Mouse (Mus musculus): ENCODE data around the gene Ydjc. TPM values are rescaled to one million over a fixed set of nuclear protein-coding genes. Genes with fewer than 3 reads are reported as not detected.

Gene Ydjc
- total and polyA plus RNA-seq, 3 experiments = 10.4 to 55.2 (median 15.3) TPM

- H3K4me3 ChIP-seq (ENCODE audit: low read depth, low read length) = peak within 1 kb of the TSS; percentile 92
- H3K4me1 ChIP-seq (ENCODE audit: insufficient read depth, low read depth, low read length) = peaks cover 44% of the 10 kb centered on the region
- ATAC-seq (ENCODE audit: extremely low read depth, insufficient number of reproducible peaks, low FRiP score, poor library complexity, severe bottlenecking) (no peak), DNase-seq (ENCODE audit: low spot score) (no peak)
- H3K36me3 ChIP-seq (replicated peaks) = peaks cover 14% of the 10 kb centered on the region
- no peaks in the 10 kb centered on the region for H3K27me3 ChIP-seq (ENCODE audit: insufficient read depth, low read length)
- TF ChIP-seq POLR2AphosphoS5 (IDR thresholded peaks at IDR 0.05; ENCODE audit: insufficient replicate concordance, low read depth, low read length) (no peak), TAL1 (conservative IDR thresholded peaks at IDR 0.05; ENCODE audit: low read depth, low read length) (no peak), GATA2 (IDR thresholded peaks at IDR 0.05; ENCODE audit: borderline replicate concordance, low read depth, low read length) (no peak), CTCF (IDR thresholded peaks at IDR 0.05; ENCODE audit: low read depth, low read length) (no peak), GATA1 (IDR thresholded peaks at IDR 0.05; ENCODE audit: borderline replicate concordance, low read length) (no peak)
- H3K9me3 ChIP-seq (replicated peaks) = no peaks in the 10 kb centered on the region
Measured at GRCm38 (mm10) chr16:17202549-17202948, 58.1 kb downstream of the Ydjc start, which contains the start of gene Ube2l3. Gene Ube2l3, minus strand, starts transcription at chr16:17202649.

GRCm38 (mm10) chr16:17204990-17205389, 60.6 kb downstream of the Ydjc start:
- DNase-seq (ENCODE audit: low spot score) (no peak), ATAC-seq (ENCODE audit: extremely low read depth, insufficient number of reproducible peaks, low FRiP score, poor library complexity, severe bottlenecking) (no peak)
- no peaks in the 10 kb centered on the region for H3K27me3 ChIP-seq (ENCODE audit: insufficient read depth, low read length)
- no peaks in the 10 kb centered on the region for H3K36me3 ChIP-seq (replicated peaks)
- H3K4me3 ChIP-seq (ENCODE audit: low read depth, low read length) = no peak overlapping the region
- peaks cover 51% of the 10 kb centered on the region for H3K4me1 ChIP-seq (ENCODE audit: insufficient read depth, low read depth, low read length)
- no peak for TF ChIP-seq TAL1 (conservative IDR thresholded peaks at IDR 0.05; ENCODE audit: low read depth, low read length)
- TF ChIP-seq CTCF (IDR thresholded peaks at IDR 0.05; ENCODE audit: low read depth, low read length) = 0 out of 2 replicates have a peak, but pooled peaks have one; percentile 17
- no peak for TF ChIP-seq POLR2AphosphoS5 (IDR thresholded peaks at IDR 0.05; ENCODE audit: insufficient replicate concordance, low read depth, low read length)
- H3K9me3 ChIP-seq (replicated peaks) = no peaks in the 10 kb centered on the region

- peak; percentile 82 for TF ChIP-seq CTCF (IDR thresholded peaks at IDR 0.05; ENCODE audit: low read depth, low read length)
- no peak for TF ChIP-seq GATA2 (IDR thresholded peaks at IDR 0.05; ENCODE audit: borderline replicate concordance, low read depth, low read length)
- Histone ChIP-seq H3K4me1 (ENCODE audit: insufficient read depth, low read depth, low read length) (peaks cover 69% of the 10 kb centered on the region), H3K27me3 (ENCODE audit: insufficient read depth, low read length) (no peaks in the 10 kb centered on the region; the same call in 1 of the 2 replicates), H3K36me3 (replicated peaks) (peaks cover 35% of the 10 kb centered on the region), H3K4me3 (ENCODE audit: low read depth, low read length) (peak within 1 kb of the TSS; percentile 91), H3K9me3 (replicated peaks) (no peaks in the 10 kb centered on the region)
- peak; percentile 74 for DNase-seq (ENCODE audit: low spot score)
- ATAC-seq (ENCODE audit: extremely low read depth, insufficient number of reproducible peaks, low FRiP score, poor library complexity, severe bottlenecking) = peak; percentile 15; the same call in 1 of the 2 replicates
Measured at GRCm38 (mm10) chr16:17208389-17209361, 64.3 kb downstream of the Ydjc start, which contains the start of gene Rimbp3. Gene Rimbp3, plus strand, starts transcription at chr16:17208603.

GRCm38 (mm10) chr16:17209404-17209960, 65.1 kb downstream of the Ydjc start:
- TF ChIP-seq TAL1 (conservative IDR thresholded peaks at IDR 0.05; ENCODE audit: low read depth, low read length) (no peak), POLR2AphosphoS5 (IDR thresholded peaks at IDR 0.05; ENCODE audit: insufficient replicate concordance, low read depth, low read length) (no peak), CTCF (IDR thresholded peaks at IDR 0.05; ENCODE audit: low read depth, low read length) (no peak), GATA2 (IDR thresholded peaks at IDR 0.05; ENCODE audit: borderline replicate concordance, low read depth, low read length) (no peak), GATA1 (IDR thresholded peaks at IDR 0.05; ENCODE audit: borderline replicate concordance, low read length) (no peak)
- DNase-seq (ENCODE audit: low spot score) = peak; percentile 39
- Histone ChIP-seq H3K4me1 (ENCODE audit: insufficient read depth, low read depth, low read length) (peaks cover 70% of the 10 kb centered on the region), H3K9me3 (replicated peaks) (no peaks in the 10 kb centered on the region), H3K36me3 (replicated peaks) (peaks cover 42% of the 10 kb centered on the region), H3K27me3 (ENCODE audit: insufficient read depth, low read length) (no peaks in the 10 kb centered on the region; the same call in 1 of the 2 replicates), H3K4me3 (ENCODE audit: low read depth, low read length) (peak overlapping the region; percentile 91)
- no peak for ATAC-seq (ENCODE audit: extremely low read depth, insufficient number of reproducible peaks, low FRiP score, poor library complexity, severe bottlenecking)

Other genes with a start within 250 kb of the Ydjc start
- gene Ppm1f, start 248.2 kb upstream of the Ydjc start, total RNA-seq (2014; fragmentation: Nextera tagmentation) = 5.5 and 10.9 TPM in 2 replicates
- gene Ppm1f, start 248.2 kb upstream of the Ydjc start, total RNA-seq (2017) = 10.5 and 12.3 TPM in 2 replicates
- gene Ppm1f, start 248.2 kb upstream of the Ydjc start, polyA plus RNA-seq (2012) = 5.3 and 6.3 TPM in 2 replicates
- gene Mapk1, start 161.2 kb upstream of the Ydjc start, total RNA-seq (2014; fragmentation: Nextera tagmentation) = 248 and 276 TPM in 2 replicates
- gene Mapk1, start 161.2 kb upstream of the Ydjc start, total RNA-seq (2017) = 173 and 180 TPM in 2 replicates
- 54.2 and 72.7 TPM in 2 replicates for gene Mapk1, start 161.2 kb upstream of the Ydjc start, polyA plus RNA-seq (2012)
- 0.90 and 1.2 TPM in 2 replicates for gene Ypel1, start 74.9 kb upstream of the Ydjc start, total RNA-seq (2014; fragmentation: Nextera tagmentation)
- 0.87 and 1.5 TPM in 2 replicates for gene Ypel1, start 74.9 kb upstream of the Ydjc start, total RNA-seq (2017)
- 0.09 and 0.15 TPM in 2 replicates for gene Ypel1, start 74.9 kb upstream of the Ydjc start, polyA plus RNA-seq (2012)
- gene Ppil2, start 33.4 kb upstream of the Ydjc start, total RNA-seq (2014; fragmentation: Nextera tagmentation) = 111 and 127 TPM in 2 replicates
- gene Ppil2, start 33.4 kb upstream of the Ydjc start, total RNA-seq (2017) = 110 and 122 TPM in 2 replicates
- gene Ppil2, start 33.4 kb upstream of the Ydjc start, polyA plus RNA-seq (2012) = 65.1 and 70.4 TPM in 2 replicates
- gene 2610318N02Rik, start 19.5 kb upstream of the Ydjc start, total RNA-seq (2014; fragmentation: Nextera tagmentation) = 18.3 and 27.6 TPM in 2 replicates
- 8.8 and 10.6 TPM in 2 replicates for gene 2610318N02Rik, start 19.5 kb upstream of the Ydjc start, total RNA-seq (2017)
- gene 2610318N02Rik, start 19.5 kb upstream of the Ydjc start, polyA plus RNA-seq (2012) = 8.1 and 9.0 TPM in 2 replicates
- gene Sdf2l1, start 12.2 kb upstream of the Ydjc start, total RNA-seq (2014; fragmentation: Nextera tagmentation) = 16.5 and 20.2 TPM in 2 replicates
- gene Sdf2l1, start 12.2 kb upstream of the Ydjc start, total RNA-seq (2017) = 43.1 and 48.1 TPM in 2 replicates
- gene Sdf2l1, start 12.2 kb upstream of the Ydjc start, polyA plus RNA-seq (2012) = 74.7 and 93.8 TPM in 2 replicates
- 3.9 and 5.3 TPM in 2 replicates for gene Ccdc116, start 2.6 kb downstream of the Ydjc start, total RNA-seq (2014; fragmentation: Nextera tagmentation)
- gene Ccdc116, start 2.6 kb downstream of the Ydjc start, total RNA-seq (2017) = 2.5 and 2.8 TPM in 2 replicates
- gene Ccdc116, start 2.6 kb downstream of the Ydjc start, polyA plus RNA-seq (2012) = 4.6 TPM in 2 replicates
- 356 and 455 TPM in 2 replicates for gene Ube2l3, start 58.0 kb downstream of the Ydjc start, total RNA-seq (2014; fragmentation: Nextera tagmentation)
- gene Ube2l3, start 58.0 kb downstream of the Ydjc start, total RNA-seq (2017) = 143 and 176 TPM in 2 replicates
- 96.3 and 111 TPM in 2 replicates for gene Ube2l3, start 58.0 kb downstream of the Ydjc start, polyA plus RNA-seq (2012)
- 5.6 TPM in 2 replicates for gene Rimbp3, start 64.0 kb downstream of the Ydjc start, total RNA-seq (2014; fragmentation: Nextera tagmentation)
- gene Rimbp3, start 64.0 kb downstream of the Ydjc start, total RNA-seq (2017) = 1.6 and 2.1 TPM in 2 replicates
- 1.5 and 1.7 TPM in 2 replicates for gene Rimbp3, start 64.0 kb downstream of the Ydjc start, polyA plus RNA-seq (2012)
- 25.1 and 25.6 TPM in 2 replicates for gene Hic2, start 89.0 kb downstream of the Ydjc start, total RNA-seq (2014; fragmentation: Nextera tagmentation)
- gene Hic2, start 89.0 kb downstream of the Ydjc start, total RNA-seq (2017) = 14.8 and 15.1 TPM in 2 replicates
- 21.4 and 22.0 TPM in 2 replicates for gene Hic2, start 89.0 kb downstream of the Ydjc start, polyA plus RNA-seq (2012)
- 4.5 and 5.1 TPM in 2 replicates for gene Tmem191c, start 131.5 kb downstream of the Ydjc start, total RNA-seq (2014; fragmentation: Nextera tagmentation)
- 21.6 and 23.4 TPM in 2 replicates for gene Tmem191c, start 131.5 kb downstream of the Ydjc start, total RNA-seq (2017)
- gene Tmem191c, start 131.5 kb downstream of the Ydjc start, polyA plus RNA-seq (2012) = 27.8 and 32.7 TPM in 2 replicates
- not detected in 2 replicates for gene Serpind1, start 186.8 kb downstream of the Ydjc start, total RNA-seq (2014; fragmentation: Nextera tagmentation)
- 0.11 TPM in 1 of 2 replicates, not detected in the other for gene Serpind1, start 186.8 kb downstream of the Ydjc start, total RNA-seq (2017)
- not detected in 2 replicates for gene Serpind1, start 186.8 kb downstream of the Ydjc start, polyA plus RNA-seq (2012)

Data from G1E (cell line).